Mouse (Mus musculus): Measurements from ENCODE around the gene Ccl22. TPM values are rescaled to one million over a fixed set of nuclear protein-coding genes. Genes with fewer than 3 reads are reported as not detected.
A peak's percentile ranks its signal among the peaks of the same experiment; 100 is the strongest.

Gene Ccl22
- total RNA-seq, 4 experiments from 2014 or later: not detected

- DNase-seq (ENCODE audit: low spot score in 2 of 2): no peak
Observed at GRCm38 (mm10) chr8:94778895-94779533, 33.6 kb downstream of the Ccl22 start.

DNA sequence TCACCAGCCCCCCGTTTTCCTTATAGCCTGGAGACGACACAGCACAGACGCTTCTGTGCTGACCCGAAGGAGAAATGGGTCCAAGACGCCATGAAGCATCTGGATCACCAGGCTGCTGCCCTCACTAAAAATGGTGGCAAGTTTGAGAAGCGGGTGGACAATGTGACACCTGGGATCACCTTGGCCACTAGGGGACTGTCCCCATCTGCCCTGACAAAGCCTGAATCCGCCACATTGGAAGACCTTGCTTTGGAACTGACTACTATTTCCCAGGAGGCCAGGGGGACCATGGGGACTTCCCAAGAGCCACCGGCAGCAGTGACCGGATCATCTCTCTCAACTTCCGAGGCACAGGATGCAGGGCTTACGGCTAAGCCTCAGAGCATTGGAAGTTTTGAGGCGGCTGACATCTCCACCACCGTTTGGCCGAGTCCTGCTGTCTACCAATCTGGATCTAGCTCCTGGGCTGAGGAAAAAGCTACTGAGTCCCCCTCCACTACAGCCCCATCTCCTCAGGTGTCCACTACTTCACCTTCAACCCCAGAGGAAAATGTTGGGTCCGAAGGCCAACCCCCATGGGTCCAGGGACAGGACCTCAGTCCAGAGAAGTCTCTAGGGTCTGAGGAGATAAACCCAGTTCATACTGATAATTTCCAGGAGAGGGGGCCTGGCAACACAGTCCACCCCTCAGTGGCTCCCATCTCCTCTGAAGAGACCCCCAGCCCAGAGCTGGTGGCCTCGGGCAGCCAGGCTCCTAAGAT, 34.3 kb downstream of the Ccl22 start:
- DNase-seq (ENCODE audit: low spot score in 2 of 2): no peak

DNA sequence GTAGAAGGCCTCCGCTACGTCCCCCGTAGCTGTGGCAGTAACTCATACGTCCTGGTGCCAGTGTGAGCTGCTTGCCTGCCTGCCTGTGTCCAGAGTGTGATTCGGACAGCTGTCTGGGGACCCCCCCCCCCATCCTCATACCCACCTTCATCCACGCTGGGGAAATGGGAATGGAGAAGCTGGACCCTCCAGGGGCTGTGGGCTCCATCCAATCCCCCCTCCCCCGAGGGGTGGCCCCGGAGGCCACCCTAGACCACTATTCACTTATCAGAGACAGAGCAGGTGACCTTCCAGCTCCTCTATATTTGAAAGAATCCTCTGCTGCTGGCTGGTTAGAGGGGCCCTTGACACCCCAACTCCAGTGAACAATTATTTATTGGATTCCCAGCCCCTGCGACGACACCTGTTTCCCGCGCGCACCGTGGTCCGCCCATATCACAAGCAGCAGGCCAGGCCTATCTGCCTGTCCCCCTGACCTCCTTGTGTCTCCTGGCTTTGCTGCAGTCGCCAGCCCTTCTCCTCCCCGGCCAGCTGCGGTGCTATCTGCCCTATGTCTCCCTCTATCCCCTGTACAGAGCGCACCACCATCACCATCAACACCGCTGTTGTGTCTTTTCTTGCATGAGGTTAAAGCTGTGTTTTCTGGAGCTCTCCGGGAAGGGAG, 35.2 kb downstream of the Ccl22 start:
- DNase-seq (ENCODE audit: low spot score in 2 of 2): no peak

GRCm38 (mm10) chr8:94781155-94781837, 35.9 kb downstream of the Ccl22 start:
- DNase-seq (ENCODE audit: low spot score in 2 of 2): no peak

- no peak for DNase-seq (ENCODE audit: low spot score in 2 of 2)
Observed at GRCm38 (mm10) chr8:94781838-94782235, 36.4 kb downstream of the Ccl22 start.

- DNase-seq (ENCODE audit: low spot score in 2 of 2): no peak
Observed at GRCm38 (mm10) chr8:94783890-94784289, 38.5 kb downstream of the Ccl22 start.

DNA sequence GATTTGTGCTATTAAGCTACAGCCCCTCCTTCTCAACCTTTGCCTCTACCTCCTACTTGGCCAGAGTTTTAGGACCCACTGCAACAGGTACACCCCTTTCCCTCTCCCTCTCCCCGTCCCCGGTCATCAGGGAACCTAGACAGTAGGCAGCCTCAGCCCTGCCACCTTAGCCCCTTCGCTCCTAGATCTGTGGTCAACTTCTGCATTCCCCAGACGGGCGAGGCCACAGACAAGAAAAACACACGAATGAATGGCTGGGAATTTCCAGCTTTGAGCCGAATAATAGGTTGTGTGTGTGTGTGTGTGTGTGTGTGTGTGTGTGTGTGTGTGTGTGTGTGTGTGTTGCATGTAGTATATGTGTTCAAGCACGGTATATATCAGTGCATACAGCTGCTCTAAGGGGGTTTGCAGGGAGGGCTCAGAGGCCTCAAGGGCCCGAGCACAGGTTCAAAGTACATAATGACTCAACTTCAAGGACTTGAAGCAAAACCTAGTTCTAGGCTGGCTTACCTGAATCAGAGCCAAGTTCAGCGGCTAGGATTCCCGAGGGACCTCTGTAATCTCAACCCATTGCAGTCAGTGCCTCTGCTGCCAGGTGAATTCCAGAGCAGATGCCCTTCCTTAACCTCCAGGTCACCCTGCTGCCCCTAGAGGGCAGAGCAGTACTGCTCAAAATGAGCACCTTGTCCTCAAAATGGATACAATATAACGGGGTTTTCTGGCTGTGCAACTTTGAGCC, 40.0 kb downstream of the Ccl22 start:
- DNase-seq (ENCODE audit: low spot score in 2 of 2): peak in 1 of 2 experiments; percentile 30

DNA sequence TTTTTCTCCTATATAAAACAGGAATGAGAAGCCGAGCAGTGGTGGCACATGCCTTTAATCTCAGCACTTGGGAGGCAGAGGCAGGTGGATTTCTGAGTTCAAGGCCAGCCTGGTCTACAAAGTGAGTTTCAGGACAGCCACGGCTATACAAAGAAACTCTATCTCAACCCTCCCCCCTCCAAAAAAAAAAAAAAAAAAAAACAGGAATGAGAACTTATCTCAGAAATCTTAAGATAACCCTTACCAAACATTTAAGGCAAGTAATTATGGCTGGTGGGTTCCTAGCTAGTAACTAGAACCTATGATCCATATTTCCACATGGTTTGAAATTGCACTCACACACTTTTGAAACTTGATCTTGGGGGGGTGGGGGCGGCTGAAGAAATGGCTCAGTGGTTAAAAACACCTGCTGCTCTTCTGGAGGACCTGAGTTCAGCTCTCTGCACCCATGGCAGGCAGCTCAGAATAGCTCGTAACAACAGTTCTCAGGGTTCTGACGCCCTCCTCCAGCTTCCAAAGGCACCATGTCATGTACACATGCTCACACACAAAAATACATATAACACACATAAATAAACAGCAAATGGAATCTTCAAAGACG, 40.7 kb downstream of the Ccl22 start:
- DNase-seq (ENCODE audit: low spot score in 2 of 2): no peak

GRCm38 (mm10) chr8:94787524-94788501, 42.4 kb downstream of the Ccl22 start:
- DNase-seq (ENCODE audit: low spot score in 2 of 2): peak in 1 of 2 experiments; percentile 42

DNA sequence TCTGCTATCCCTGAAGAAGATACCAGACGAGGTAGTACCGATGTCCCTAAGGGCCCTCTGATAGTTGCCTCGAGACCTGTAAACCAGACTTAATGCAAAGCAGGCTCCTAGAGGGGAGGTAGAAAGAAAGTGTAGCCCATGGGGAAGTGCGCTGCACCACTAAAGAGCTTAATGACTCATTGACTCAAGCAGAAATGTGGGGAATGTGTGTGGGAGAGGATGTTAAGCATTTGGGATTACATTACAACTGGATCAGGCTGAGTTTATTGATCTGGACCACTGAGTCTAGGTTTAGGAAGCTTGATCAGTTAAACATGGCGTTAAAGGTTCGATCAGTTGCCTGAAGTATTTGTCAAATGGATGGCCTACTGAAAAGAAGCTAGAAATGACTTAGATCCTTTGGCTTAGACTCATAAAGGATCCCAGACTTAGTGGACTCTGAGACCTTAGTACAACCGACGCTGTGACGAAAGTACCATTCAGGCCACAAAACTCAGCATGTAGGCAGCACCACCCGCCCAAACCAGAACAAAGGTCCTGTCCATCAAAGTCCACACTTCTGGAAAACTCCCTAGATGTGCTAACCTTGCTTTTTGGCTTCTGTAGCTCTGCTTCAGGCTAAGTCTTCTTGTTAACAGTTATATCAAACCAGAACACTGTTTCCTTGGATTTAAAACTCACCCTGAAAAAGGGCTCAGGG, 44.0 kb downstream of the Ccl22 start:
- DNase-seq (ENCODE audit: low spot score in 2 of 2): no peak

DNA sequence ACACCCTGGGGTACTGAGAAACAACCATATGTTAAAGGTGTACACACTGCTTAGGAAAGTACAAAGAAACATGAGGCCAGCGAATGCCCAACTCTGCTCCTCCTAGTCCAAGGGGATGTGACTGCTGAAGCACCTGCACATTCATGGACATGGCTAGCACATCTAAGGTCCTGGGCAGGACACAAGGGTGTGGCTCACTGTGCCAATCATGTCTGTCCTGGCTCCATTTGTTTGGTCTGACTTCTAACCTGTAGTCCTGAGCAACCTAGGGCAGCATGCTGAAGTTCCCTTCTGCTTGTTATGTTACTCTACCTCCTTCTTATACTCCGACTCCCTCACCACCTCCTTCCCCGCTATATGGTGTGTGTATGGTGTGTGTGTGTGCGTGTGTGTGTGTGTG, 49.0 kb downstream of the Ccl22 start:
- no peak for DNase-seq (ENCODE audit: low spot score in 2 of 2)

GRCm38 (mm10) chr8:94794782-94795181, 49.4 kb downstream of the Ccl22 start:
- DNase-seq (ENCODE audit: low spot score in 2 of 2): no peak

- DNase-seq (ENCODE audit: low spot score in 2 of 2): no peak
Observed at GRCm38 (mm10) chr8:94800278-94800968, 55.0 kb downstream of the Ccl22 start.

Other genes starting within 250 kb of the Ccl22 start
- gene Cpne2, start 212.6 kb upstream of the Ccl22 start, total RNA-seq (2022): 1 to 10 TPM; 4.3 to 9.8 (median 6.8) TPM
- gene Rspry1, start 143.7 kb upstream of the Ccl22 start, total RNA-seq (2022): 1 to 10 TPM; 7.3 to 8.9 (median 8.2) TPM
- gene Fam192a, start 143.6 kb upstream of the Ccl22 start, total RNA-seq (2022): 10 to 100 TPM; 16.9 to 23.1 (median 18.4) TPM
- gene Arl2bp, start 79.0 kb upstream of the Ccl22 start, total RNA-seq (2022): 10 to 100 TPM; 43.4 to 55.1 (median 45.7) TPM
- 1 to 10 TPM in 2 of 4 experiments, under 1 TPM in 1, not detected in 1; 0.92 to 2.5 (median 1.8) TPM for gene Pllp, start 49.3 kb upstream of the Ccl22 start, total RNA-seq (2022)
- 1 to 10 TPM in 3 of 4 experiments, under 1 TPM in 1; 0.89 to 1.4 (median 1.2) TPM for gene Cx3cl1, start 26.4 kb downstream of the Ccl22 start, total RNA-seq (2022)
- gene Ccl17, start 64.9 kb downstream of the Ccl22 start, total RNA-seq (2022): under 1 TPM in 1 of 4 experiments, not detected in 3; 0.70 TPM
- 100 to 1,000 TPM; 372 to 412 (median 383) TPM for gene Coq9, start 92.7 kb downstream of the Ccl22 start, total RNA-seq (2022)
- gene Ciapin1, start 92.8 kb downstream of the Ccl22 start, total RNA-seq (2022): 10 to 100 TPM; 25.4 to 55.4 (median 29.0) TPM
- 10 to 100 TPM; 52.3 to 61.1 (median 56.1) TPM for gene Polr2c, start 111.9 kb downstream of the Ccl22 start, total RNA-seq (2022)
- 1 to 10 TPM; 2.5 to 4.7 (median 2.8) TPM for gene Dok4, start 130.7 kb downstream of the Ccl22 start, total RNA-seq (2022)
- 1 to 10 TPM; 2.5 to 3.5 (median 3.1) TPM for gene Ccdc102a, start 172.5 kb downstream of the Ccl22 start, total RNA-seq (2022)
- gene Adgrg5, start 178.1 kb downstream of the Ccl22 start, total RNA-seq (2022): under 1 TPM in 1 of 4 experiments, not detected in 3; 0.09 TPM
- gene Adgrg1, start 229.2 kb downstream of the Ccl22 start, total RNA-seq (2022): 10 to 100 TPM; 11.1 to 18.9 (median 12.8) TPM

Data from gastrocnemius, adult 8-10 months (tissue).